Mouse (Mus musculus): Measurements from ENCODE around the gene Gm21974. TPM values are rescaled to one million over a fixed set of nuclear protein-coding genes. Genes with fewer than 3 reads are reported as not detected.
A peak's percentile ranks its signal among the peaks of the same experiment; 100 is the strongest.

Gm21974 gene
- polyA plus RNA-seq, 1 experiment: not detected

DNA sequence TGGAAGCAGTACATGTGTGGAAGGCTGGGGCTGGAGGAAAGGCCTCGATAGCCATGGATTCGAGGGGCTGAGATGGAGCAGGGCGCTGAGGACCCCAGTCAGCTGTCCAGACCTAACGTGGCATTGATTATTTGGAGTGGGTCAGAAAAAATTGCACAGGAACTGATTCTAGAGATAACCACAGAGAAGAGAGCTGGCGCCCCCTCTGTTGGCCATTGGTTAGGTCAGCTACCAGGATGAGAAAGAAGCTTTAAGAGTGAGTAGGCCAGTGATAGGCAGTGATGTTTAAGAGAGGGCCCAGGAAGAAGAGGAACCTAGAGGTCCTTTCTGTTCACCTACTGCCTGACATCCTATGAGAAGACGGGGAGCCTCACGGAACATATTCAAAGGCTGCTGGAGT, 24.0 kb upstream of the Gm21974 start:
- H3K4me3 ChIP-seq: no peak overlapping the region
- TF ChIP-seq TCF12 (IDR thresholded peaks at IDR 0.05; ENCODE audit: insufficient read depth, poor library complexity, severe bottlenecking) (no peak), MYOD1 (IDR thresholded peaks at IDR 0.05; ENCODE audit: control insufficient read depth in 1 of 3, insufficient read length in 2 of 3, low read depth in 2 of 3) (no peak), POLR2A (IDR thresholded peaks at IDR 0.05; ENCODE audit: insufficient read length, low read depth) (no peak), E2F4 (IDR thresholded peaks at IDR 0.05; ENCODE audit: insufficient read depth) (no peak), CEBPB (IDR thresholded peaks at IDR 0.05; ENCODE audit: insufficient read depth, poor library complexity, severe bottlenecking) (no peak), MYOG (IDR thresholded peaks at IDR 0.05; ENCODE audit: control insufficient read depth in 1 of 3, insufficient read depth in 1 of 3, insufficient read length in 2 of 3, low read depth in 2 of 3) (no peak), SRF (IDR thresholded peaks at IDR 0.05; ENCODE audit: control insufficient read depth, insufficient read length, low read depth) (no peak), USF1 (IDR thresholded peaks at IDR 0.05; ENCODE audit: low read depth) (no peak), POLR2AphosphoS2 (IDR thresholded peaks at IDR 0.05; ENCODE audit: insufficient read length, low read depth) (no peak), MAX (IDR thresholded peaks at IDR 0.05; ENCODE audit: low read depth) (no peak), TCF3 (IDR thresholded peaks at IDR 0.05; ENCODE audit: insufficient read length, low read depth) (no peak), REST (IDR thresholded peaks at IDR 0.05; ENCODE audit: insufficient read depth, insufficient read length) (no peak)
- peaks cover 24% of the 10 kb centered on the region for H3K36me3 ChIP-seq (ENCODE audit: control insufficient read depth, insufficient read depth)
- no peaks in the 10 kb centered on the region for H3K79me2 ChIP-seq (ENCODE audit: control insufficient read depth, insufficient read depth)
- H3ac ChIP-seq (ENCODE audit: control insufficient read depth, insufficient read length): no peak overlapping the region
- H3K4me2 ChIP-seq (ENCODE audit: low read depth): no peak overlapping the region
- no peaks in the 10 kb centered on the region for H3K27me3 ChIP-seq (ENCODE audit: control insufficient read depth, insufficient read depth, insufficient read length)

DNA sequence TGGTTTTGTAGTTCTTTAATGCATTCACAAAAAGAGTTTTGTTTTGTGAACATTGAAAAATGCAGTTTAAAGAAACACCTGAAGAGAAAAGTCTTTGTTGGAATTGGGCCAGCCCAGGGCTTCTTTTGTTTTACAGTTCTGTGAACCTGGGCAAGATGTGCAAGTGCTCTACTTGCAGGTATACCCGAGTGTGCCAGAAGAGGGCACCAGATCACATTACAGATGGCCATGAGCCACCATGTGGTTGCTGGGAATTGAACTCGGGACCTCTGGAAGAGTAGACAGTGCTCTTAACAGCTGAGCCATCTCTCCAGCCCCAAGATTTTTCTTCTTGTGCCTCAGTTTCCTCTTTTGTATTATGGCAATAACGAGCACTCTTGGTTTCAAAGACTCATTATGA, 22.9 kb upstream of the Gm21974 start:
- H3K27me3 ChIP-seq (ENCODE audit: control insufficient read depth, insufficient read depth, insufficient read length): no peaks in the 10 kb centered on the region
- TF ChIP-seq USF1 (IDR thresholded peaks at IDR 0.05; ENCODE audit: low read depth): no peak
- no peak for TF ChIP-seq REST (IDR thresholded peaks at IDR 0.05; ENCODE audit: insufficient read depth, insufficient read length)
- no peak for TF ChIP-seq POLR2A (IDR thresholded peaks at IDR 0.05; ENCODE audit: insufficient read length, low read depth)
- no peak for TF ChIP-seq MAX (IDR thresholded peaks at IDR 0.05; ENCODE audit: low read depth)
- no peak overlapping the region for H3ac ChIP-seq (ENCODE audit: control insufficient read depth, insufficient read length)
- H3K4me3 ChIP-seq: no peak overlapping the region
- peaks cover under 1% of the 10 kb centered on the region for H3K79me2 ChIP-seq (ENCODE audit: control insufficient read depth, insufficient read depth)
- H3K36me3 ChIP-seq (ENCODE audit: control insufficient read depth, insufficient read depth): peaks cover 24% of the 10 kb centered on the region
- H3K4me2 ChIP-seq (ENCODE audit: low read depth): no peak overlapping the region

DNA sequence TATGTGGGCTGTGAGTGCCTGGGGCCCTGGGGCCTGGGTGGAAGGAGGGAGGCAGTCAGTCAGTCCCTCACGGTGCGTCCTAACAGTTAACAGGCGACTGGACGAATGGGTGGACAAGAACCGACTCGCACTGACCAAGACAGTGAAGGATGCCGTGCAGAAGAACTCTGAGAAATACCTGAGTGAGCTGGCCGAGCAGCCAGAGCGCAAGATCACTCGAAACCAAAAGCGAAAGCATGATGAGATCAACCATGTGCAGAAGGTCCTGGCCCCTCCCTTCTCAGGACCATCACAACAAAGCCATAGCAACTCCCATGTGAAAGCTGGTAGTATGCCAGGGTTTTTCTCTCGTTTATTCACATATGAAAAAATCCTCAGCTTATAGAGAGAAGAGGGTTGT, 20.0 kb upstream of the Gm21974 start:
- Histone ChIP-seq H3ac (ENCODE audit: control insufficient read depth, insufficient read length) (no peak overlapping the region), H3K4me3 (no peak overlapping the region), H3K79me2 (ENCODE audit: control insufficient read depth, insufficient read depth) (peaks cover 5% of the 10 kb centered on the region), H3K4me2 (ENCODE audit: low read depth) (no peak overlapping the region), H3K36me3 (ENCODE audit: control insufficient read depth, insufficient read depth) (peaks cover 20% of the 10 kb centered on the region), H3K27me3 (ENCODE audit: control insufficient read depth, insufficient read depth, insufficient read length) (no peaks in the 10 kb centered on the region)
- TF ChIP-seq E2F4 (IDR thresholded peaks at IDR 0.05; ENCODE audit: insufficient read depth) (no peak), MYOG (IDR thresholded peaks at IDR 0.05; ENCODE audit: control insufficient read depth in 1 of 3, insufficient read depth in 1 of 3, insufficient read length in 2 of 3, low read depth in 2 of 3) (no peak), USF1 (IDR thresholded peaks at IDR 0.05; ENCODE audit: low read depth) (no peak), REST (IDR thresholded peaks at IDR 0.05; ENCODE audit: insufficient read depth, insufficient read length) (no peak), SRF (IDR thresholded peaks at IDR 0.05; ENCODE audit: control insufficient read depth, insufficient read length, low read depth) (no peak), POLR2AphosphoS2 (IDR thresholded peaks at IDR 0.05; ENCODE audit: insufficient read length, low read depth) (no peak), POLR2A (IDR thresholded peaks at IDR 0.05; ENCODE audit: insufficient read length, low read depth) (no peak), CEBPB (IDR thresholded peaks at IDR 0.05; ENCODE audit: insufficient read depth, poor library complexity, severe bottlenecking) (no peak), TCF12 (IDR thresholded peaks at IDR 0.05; ENCODE audit: insufficient read depth, poor library complexity, severe bottlenecking) (no peak), MAX (IDR thresholded peaks at IDR 0.05; ENCODE audit: low read depth) (no peak)

DNA sequence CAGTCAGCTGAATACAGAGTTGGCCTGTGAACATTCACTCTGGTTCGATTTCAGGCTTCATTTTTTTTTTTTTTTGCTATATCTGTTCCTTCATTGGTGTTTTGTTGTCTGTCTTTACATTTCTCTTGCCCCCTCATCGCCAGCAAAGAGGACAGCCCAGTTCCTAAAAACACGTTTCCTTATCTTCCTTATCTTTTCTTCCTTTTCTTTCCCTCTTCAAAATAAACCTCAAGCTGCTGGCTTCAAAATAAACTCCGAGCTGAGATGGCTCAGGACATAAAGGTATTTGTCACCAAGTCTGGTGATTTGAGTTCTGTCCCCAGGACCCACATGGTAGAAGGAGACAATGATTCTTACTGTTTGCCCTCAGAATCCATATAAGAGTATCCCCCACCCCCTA, 17.7 kb upstream of the Gm21974 start:
- H3K4me2 ChIP-seq (ENCODE audit: low read depth): peak overlapping the region; percentile 97
- H3K36me3 ChIP-seq (ENCODE audit: control insufficient read depth, insufficient read depth): peaks cover 23% of the 10 kb centered on the region
- H3K4me3 ChIP-seq: peak overlapping the region; percentile 47
- no peak for TF ChIP-seq TCF12 (IDR thresholded peaks at IDR 0.05; ENCODE audit: insufficient read depth, poor library complexity, severe bottlenecking)
- no peak for TF ChIP-seq POLR2AphosphoS2 (IDR thresholded peaks at IDR 0.05; ENCODE audit: insufficient read length, low read depth)
- TF ChIP-seq REST (IDR thresholded peaks at IDR 0.05; ENCODE audit: insufficient read depth, insufficient read length): no peak
- TF ChIP-seq MAX (IDR thresholded peaks at IDR 0.05; ENCODE audit: low read depth): no peak
- no peak for TF ChIP-seq CEBPB (IDR thresholded peaks at IDR 0.05; ENCODE audit: insufficient read depth, poor library complexity, severe bottlenecking)
- no peak for TF ChIP-seq SRF (IDR thresholded peaks at IDR 0.05; ENCODE audit: control insufficient read depth, insufficient read length, low read depth)
- TF ChIP-seq POLR2A (IDR thresholded peaks at IDR 0.05; ENCODE audit: insufficient read length, low read depth): no peak
- TF ChIP-seq USF1 (IDR thresholded peaks at IDR 0.05; ENCODE audit: low read depth): no peak
- no peak for TF ChIP-seq TCF3 (IDR thresholded peaks at IDR 0.05; ENCODE audit: insufficient read length, low read depth)
- TF ChIP-seq MYOD1 (IDR thresholded peaks at IDR 0.05; ENCODE audit: control insufficient read depth in 1 of 3, insufficient read length in 2 of 3, low read depth in 2 of 3): no peak
- TF ChIP-seq E2F4 (IDR thresholded peaks at IDR 0.05; ENCODE audit: insufficient read depth): no peak
- no peak for TF ChIP-seq MYOG (IDR thresholded peaks at IDR 0.05; ENCODE audit: control insufficient read depth in 1 of 3, insufficient read depth in 1 of 3, insufficient read length in 2 of 3, low read depth in 2 of 3)
- H3K27me3 ChIP-seq (ENCODE audit: control insufficient read depth, insufficient read depth, insufficient read length): no peaks in the 10 kb centered on the region
- H3K79me2 ChIP-seq (ENCODE audit: control insufficient read depth, insufficient read depth): peaks cover 5% of the 10 kb centered on the region
- peak overlapping the region; percentile 43 for H3ac ChIP-seq (ENCODE audit: control insufficient read depth, insufficient read length)

DNA sequence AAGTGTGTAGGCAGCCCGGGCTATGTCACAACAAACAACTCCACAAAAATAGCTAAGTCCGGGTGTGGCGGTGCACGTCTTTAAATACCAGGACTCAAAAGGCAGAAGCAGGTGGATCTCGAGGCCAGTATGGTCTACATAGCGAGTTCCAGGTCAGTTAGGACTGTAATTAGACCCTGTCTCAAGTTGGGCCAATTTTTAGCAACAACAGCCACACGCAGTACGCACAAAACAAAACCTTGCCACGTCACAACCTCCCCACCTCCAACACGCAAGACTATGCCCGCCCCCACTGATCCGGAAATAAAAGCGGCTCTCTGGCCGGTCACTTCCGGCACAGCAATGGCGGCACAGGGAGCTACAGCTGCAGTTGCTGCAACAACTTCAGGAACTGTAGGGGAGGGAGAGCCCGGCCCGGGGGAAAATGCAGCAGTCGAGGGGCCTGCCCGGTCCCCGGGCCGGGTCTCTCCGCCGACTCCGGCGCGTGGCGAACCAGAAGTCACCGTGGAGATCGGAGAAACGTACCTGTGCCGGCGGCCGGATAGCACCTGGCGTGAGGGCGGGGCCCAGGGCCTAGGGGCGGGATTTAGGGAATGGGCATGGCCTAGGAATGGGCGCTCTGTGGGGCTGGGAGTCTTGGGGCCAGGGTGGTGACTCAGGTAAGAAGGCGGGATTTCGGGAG, 17.1 kb upstream of the Gm21974 start, which contains the start of gene Kat8:
Gene Kat8 (plus strand): TSS at position 327 of the 682 bp plus-strand sequence.
- Histone ChIP-seq H3K36me3 (ENCODE audit: control insufficient read depth, insufficient read depth) (peaks cover 20% of the 10 kb centered on the region), H3ac (ENCODE audit: control insufficient read depth, insufficient read length) (peak within 1 kb of the TSS; percentile 43), H3K79me2 (ENCODE audit: control insufficient read depth, insufficient read depth) (peaks cover 5% of the 10 kb centered on the region), H3K4me3 (peak within 1 kb of the TSS; percentile 47), H3K27me3 (ENCODE audit: control insufficient read depth, insufficient read depth, insufficient read length) (no peaks in the 10 kb centered on the region), H3K4me2 (ENCODE audit: low read depth) (peak within 1 kb of the TSS; percentile 97)
- TF ChIP-seq E2F4 (IDR thresholded peaks at IDR 0.05; ENCODE audit: insufficient read depth) (no peak), POLR2A (IDR thresholded peaks at IDR 0.05; ENCODE audit: insufficient read length, low read depth) (peak; percentile 57), TCF3 (IDR thresholded peaks at IDR 0.05; ENCODE audit: insufficient read length, low read depth) (no peak), SRF (IDR thresholded peaks at IDR 0.05; ENCODE audit: control insufficient read depth, insufficient read length, low read depth) (no peak), REST (IDR thresholded peaks at IDR 0.05; ENCODE audit: insufficient read depth, insufficient read length) (no peak), USF1 (IDR thresholded peaks at IDR 0.05; ENCODE audit: low read depth) (no peak), MYOD1 (IDR thresholded peaks at IDR 0.05; ENCODE audit: control insufficient read depth in 1 of 3, insufficient read length in 2 of 3, low read depth in 2 of 3) (peak; percentile 23 to 65 (median 54)), MYOG (IDR thresholded peaks at IDR 0.05; ENCODE audit: control insufficient read depth in 1 of 3, insufficient read depth in 1 of 3, insufficient read length in 2 of 3, low read depth in 2 of 3) (peak in 1 of 3 experiments; percentile 24), MAX (IDR thresholded peaks at IDR 0.05; ENCODE audit: low read depth) (no peak), POLR2AphosphoS2 (IDR thresholded peaks at IDR 0.05; ENCODE audit: insufficient read length, low read depth) (peak; percentile 74), TCF12 (IDR thresholded peaks at IDR 0.05; ENCODE audit: insufficient read depth, poor library complexity, severe bottlenecking) (no peak)
